Mouse (Mus musculus) kidney, adult 9 months (tissue): ENCODE results near the gene Alg9.

Source experiments
- DNase-seq: peaks from one replicate; pipeline ENCODE4 v3.0.0; 2022

Gene Alg9

DNA sequence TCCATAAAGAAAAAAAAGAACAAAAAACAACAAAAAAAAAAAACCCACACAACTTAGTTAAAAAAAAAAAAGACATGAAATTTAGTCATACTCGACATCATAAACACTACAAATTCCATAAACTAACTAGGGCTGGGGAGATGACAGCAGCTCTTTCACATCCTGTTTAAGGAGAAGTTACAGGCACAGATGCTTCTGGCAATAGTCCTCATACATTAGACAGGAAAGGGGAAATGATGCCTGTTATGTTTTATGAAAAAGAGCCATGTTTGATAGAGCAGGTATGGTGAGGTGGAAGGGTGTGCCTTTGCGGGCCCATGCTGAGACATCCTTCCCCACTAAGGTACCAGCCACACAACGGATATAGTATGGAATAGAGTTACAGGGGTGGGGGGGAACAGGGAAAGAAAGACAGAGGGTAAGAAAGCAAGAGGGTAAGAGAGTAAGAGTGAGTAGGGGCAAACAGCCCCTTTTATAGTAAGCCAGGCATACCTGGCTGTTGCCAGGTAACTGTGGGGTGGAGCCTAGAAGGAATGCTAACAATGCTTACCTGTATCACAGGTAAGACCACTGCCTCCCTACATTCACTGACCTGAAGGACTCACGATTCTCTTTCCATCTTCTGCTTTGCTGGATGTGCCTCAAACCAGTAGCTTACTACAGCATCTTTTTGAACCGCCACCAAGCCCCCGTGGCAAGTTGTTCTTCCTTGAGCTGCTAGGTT, 13.1 kb upstream of the Alg9 start:
- DNase-seq = no peak

DNA sequence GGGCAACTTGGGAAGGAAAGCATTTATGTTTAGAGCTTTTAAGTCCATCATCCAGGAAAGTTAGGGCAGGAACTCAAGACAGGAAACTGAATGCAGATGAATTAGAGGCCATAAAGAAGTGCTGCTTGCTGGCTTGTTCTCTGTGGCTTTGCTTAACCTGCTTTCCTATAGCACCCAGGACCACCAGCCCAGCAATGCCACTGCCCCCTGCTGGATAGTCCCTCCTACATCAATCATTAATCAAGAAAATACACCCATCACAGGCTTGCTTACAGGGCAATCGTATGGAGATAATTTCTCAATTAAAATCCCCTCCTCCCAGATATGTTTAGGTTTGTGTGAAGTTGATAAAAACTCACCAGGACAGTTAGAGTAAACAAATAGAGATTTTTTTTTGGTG, 11.5 kb upstream of the Alg9 start:
- DNase-seq = no peak

GRCm38 (mm10) chr9:50767531-50768106, 7.2 kb upstream of the Alg9 start:
- DNase-seq = no peak

DNA sequence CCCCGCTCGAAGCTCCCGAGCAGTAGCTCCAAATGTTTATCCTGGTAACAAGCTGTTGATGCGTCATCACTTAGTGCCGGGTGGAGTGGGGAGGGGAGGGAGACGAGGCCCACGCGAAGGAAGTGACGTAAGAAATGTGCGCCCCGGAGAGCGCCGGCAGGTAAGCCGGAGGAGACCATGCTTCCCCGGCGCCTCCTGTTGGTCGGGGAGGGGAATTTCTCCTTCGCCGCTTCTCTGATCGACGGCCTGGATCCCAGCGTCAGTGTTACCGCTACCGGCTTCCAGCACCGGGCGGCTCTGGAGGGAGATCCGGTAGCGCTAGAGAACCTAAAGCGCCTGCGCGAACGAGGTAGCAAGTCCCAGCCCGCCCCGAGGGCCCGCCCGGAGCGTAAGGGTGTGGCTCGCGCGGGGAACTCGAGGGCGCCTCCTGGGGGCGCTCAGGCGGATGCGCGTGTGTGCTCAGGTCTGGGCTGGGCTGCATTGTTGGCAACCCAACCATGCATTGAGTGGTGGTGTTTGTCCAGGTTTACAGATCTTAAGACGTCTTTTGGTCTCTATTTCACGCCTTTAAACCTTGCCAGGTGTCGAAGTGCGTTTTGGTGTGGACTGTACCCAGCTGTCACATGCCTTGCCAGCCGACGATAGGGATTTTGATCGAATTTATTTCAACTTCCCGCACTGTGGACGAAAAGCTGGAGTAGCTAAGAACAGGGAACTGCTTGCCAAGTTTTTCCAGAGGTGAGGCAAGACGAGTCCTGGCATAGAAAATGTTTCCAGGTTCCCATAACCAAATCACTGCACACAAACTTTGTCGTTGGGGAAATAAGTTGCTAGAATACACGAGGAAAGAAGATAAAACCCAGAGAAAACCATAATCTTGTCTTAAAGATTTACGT, 6.5 kb upstream of the Alg9 start, which contains the start of gene Fdxacb1:
Fdxacb1 (plus strand) TSS at position 130 of the 896 bp plus-strand sequence.
- peak; percentile 99 for DNase-seq

DNA sequence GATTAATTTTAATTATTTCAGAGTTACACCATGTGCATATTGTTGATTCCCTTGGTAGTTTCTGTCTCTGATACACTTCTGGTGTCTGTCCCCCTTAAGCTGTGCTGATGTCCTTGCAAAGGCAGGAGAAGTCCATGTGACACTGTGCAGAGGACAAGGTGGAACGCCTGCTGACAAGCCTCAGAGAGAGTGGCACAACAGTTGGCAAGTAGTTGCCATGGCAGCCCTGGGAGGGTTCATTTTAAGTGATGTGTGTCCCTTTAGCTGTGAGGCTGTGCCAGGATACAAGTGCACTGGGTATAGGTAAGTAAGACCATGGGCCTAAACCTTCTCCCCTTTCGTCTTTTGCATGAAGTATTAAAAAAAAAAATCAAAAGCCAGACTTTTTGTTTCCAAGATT, 4.8 kb upstream of the Alg9 start:
- no peak for DNase-seq

DNA sequence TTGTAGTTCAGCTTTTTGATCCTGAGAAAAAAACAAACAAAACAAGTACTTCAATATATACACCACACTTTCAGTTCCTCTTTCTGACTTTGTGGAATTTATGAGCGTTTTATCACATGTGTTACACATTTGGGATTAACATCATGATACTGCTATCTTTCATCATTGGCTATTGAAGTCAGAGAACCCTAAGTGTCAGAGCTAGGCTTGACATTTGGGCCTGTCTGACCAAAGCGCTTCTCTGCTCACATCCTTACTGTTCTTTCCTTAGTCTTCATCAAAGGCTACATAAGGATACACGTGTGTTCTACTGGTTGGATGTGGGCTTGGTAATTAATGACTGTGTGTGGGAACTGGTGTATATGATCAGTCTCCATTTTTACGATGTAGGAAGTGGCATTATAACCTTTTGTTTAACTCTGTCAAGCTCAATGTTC, 775 bp upstream of the Alg9 start:
- no peak for DNase-seq

DNA sequence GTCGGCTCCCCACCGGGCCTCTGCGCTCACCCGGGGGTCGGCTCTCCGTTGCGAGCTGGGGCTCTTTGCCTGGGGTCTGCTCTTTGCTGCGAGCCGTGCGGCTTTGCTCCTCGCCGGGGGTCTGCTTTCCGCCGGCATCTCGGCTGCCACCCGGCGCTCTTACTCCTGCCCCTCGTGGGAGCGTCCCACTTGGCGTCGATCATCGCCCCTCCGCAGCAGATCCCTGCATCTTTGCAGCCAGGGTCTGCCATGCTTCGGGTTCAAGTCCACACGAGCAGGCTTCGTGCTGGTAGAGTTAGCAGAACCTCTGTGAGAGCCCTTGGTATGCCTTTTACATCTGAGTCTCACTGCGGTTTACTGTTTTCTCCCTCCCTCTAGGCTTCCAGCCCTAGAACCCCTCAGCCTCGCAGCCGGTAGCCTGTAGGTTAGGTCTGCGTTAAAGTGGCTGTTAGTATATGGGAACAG, 875 bp downstream of the Alg9 start:
- DNase-seq = no peak

DNA sequence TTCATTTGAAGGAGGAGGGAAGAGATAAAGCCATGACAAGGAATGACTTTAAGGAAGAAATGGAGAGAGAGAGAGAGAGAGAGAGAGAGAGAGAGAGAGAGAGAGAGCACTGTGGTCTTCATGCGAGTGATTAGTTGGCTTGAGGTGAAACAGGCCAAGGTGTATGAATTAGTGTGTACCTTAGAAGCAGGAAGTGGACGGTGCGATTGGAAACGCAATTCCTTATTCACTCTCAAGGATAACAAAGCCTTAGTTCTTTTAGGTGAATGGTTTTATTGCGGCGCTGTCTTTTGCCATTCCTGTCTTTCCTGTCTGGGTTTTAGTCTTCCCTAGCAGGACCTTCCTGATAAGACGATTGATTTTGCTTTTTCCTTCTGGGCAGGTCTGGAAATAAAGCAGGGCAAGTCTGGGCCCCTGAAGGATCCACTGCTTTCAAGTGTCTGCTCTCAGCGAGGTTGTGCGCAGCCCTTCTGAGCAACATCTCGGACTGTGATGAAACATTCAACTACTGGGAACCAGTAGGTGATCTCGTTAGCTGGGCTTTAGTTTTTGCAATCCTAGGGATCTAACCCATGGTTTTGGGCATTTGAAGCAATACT, 1.4 kb downstream of the Alg9 start:
- DNase-seq = no peak

- peak; percentile 40 for DNase-seq
Measured at GRCm38 (mm10) chr9:50782155-50782554, 7.3 kb downstream of the Alg9 start.

DNA sequence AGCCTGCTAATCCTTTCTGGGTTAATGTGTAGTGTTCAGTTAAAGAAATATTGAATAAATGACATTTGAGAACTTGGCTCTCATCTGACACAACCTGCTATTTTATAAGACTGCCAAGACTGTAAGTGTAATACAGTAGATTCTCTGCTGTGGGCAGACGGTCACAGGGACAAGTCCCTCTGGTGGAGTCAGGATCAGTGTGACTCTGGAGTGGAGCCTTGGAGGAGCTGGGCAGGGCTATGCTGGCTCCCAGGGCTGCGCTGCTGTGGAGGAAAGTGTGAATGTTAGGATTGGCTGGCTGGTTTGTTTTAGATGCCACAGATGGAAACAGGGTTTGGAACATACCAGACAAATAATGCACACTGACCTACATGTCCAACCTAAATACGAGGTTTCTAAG, 20.4 kb downstream of the Alg9 start:
- no peak for DNase-seq

DNA sequence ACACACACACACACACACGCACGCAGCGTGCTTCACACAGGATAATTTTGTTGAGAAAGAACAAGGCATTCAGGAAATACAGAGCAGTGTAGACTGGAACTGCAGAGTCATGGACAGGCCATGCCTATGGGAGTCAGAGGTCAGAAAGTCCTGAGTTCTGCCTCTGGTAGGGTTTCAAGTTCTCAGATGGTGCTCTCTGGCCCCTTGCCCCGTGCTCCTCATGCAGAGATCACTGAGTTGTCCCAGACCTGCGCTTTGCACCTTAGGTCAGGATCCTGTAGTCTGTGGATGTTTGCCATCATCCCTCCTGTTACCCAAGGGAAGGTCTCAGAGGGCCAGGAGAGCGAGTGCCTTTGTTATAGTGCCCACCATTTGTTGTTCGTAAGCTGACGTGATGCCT, 22.0 kb downstream of the Alg9 start:
- peak; percentile 60 for DNase-seq

GRCm38 (mm10) chr9:50797641-50798040, 22.8 kb downstream of the Alg9 start:
- no peak for DNase-seq

GRCm38 (mm10) chr9:50798368-50798767, 23.5 kb downstream of the Alg9 start:
- no peak for DNase-seq

GRCm38 (mm10) chr9:50800985-50801384, 26.2 kb downstream of the Alg9 start:
- peak; percentile 70 for DNase-seq

- no peak for DNase-seq
Measured at GRCm38 (mm10) chr9:50803055-50803671, 28.3 kb downstream of the Alg9 start.

DNA sequence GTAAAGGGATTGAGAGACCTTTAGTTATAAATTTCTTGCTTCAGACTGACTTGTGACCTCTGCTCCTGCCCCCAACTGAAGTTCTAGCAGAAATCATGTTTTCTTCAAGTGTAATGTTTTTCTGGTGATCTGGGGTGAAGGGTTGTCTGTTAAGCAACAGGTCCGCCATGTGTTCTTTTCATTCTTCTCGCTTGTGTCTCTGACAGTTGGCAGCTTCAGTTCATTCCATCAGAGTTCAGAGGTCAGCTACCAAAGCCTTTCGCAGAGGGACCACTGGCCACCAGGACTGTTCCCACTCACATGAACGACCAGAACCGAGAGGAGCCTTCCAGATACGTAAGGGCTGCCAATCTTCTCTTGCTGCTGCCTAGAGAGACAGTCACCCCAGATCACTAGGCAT, 33.7 kb downstream of the Alg9 start:
- peak; percentile 76 for DNase-seq

DNA sequence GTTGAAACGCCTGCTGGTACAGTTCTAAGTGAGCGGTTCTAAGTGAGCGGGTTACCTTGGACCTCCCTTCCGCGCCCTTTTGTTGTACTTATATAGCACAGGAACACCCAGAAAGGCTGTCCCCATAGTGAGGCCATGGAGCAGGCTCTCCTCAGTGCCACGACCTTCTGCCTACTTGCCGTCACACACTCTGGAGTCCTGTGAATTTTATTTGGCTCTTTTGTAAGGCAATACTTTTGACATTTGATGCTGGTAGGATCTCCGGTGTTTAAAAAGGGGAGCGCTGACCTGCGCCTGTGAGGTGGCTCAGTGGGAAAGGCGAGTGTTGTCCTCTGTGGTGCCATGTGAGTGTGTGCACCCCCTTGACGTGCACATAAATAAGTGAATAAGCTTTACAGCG, 34.3 kb downstream of the Alg9 start:
- DNase-seq = no peak

DNA sequence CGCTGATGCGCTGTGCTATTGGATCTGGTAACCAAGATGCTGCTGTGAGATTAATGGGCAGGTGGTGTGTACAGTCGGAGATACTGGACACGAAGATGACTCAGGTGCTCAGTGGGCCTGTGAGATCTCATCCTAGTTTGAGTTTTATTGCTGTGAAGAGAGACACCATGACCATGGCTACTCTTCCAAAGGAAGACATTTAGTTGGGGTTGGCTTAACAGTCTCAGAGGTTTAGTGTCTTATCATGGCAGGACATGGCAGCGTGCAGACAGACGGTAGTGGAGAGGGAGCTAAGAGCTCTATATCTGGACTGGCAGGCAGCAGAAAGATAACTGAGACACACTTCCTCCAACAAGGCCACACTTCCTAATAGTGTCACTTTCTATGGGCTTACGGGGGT, 36.4 kb downstream of the Alg9 start:
- DNase-seq = no peak

GRCm38 (mm10) chr9:50811746-50812145, 36.9 kb downstream of the Alg9 start:
- no peak for DNase-seq

DNA sequence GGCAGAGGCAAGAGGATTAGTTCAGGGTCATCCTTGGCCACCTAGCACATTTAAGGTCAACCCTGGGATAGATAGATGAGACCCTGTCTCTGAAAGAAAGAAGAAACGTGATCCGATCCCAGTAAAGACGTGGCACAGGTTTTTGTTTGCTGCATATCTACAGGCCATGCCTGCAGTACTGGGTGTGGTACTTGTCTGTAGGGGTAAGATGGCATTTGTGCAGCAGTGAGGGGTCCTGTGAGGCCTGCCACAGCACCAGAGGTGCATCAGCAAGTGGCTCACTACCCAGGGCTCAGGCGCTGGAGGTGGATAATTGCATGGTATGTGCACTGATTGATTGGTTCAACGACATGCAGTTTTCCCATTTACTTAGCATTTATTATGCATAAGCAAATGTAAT, 39.0 kb downstream of the Alg9 start:
- no peak for DNase-seq

DNA sequence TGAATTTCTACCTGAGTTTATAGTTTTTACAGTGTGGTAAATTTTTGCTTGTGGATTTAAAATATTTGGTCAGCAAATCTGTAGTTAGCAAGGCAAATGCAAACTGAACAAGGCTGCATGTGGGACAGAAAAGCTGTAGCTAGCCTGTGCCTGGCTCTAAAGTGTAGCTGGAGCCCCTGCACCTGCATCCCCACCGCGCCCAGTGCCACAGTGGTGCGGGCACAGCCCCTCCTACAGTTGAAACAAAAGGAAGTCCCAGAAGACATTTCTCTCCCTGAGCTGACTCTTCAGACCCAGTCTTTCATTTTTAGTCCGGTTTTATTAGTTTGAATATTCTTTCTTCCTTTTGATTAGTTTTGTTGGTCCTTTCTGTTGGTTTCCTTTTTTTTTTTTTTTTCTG, 40.8 kb downstream of the Alg9 start:
- DNase-seq = no peak

- DNase-seq = no peak
Measured at GRCm38 (mm10) chr9:50816512-50816911, 41.7 kb downstream of the Alg9 start.

DNA sequence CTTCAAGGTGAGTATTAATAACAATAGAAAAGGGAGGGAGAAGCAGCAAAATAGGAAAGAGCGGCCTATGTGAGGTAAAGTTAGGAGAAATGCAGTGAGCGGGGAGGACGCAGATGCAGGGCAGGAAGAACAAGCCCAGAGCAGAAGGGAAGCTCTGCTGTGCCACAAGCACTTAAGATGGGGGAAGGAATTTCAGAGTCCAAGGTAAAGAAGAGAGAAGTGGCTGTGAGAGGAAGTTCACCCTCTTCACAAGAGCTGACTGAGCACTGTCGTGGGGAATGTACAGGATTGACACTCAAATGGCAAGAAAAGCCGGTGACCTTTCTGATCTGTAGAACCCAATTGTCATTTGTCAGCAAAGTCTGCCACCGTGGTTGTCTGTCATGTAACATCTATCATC, 43.2 kb downstream of the Alg9 start:
- DNase-seq = no peak
